Mouse (Mus musculus) CH12.LX (cell line): ENCODE measurements around the gene Wars. TPM values are rescaled to one million over a fixed set of nuclear protein-coding genes. Genes with fewer than 3 reads are reported as not detected.

Experiments used
- DNase-seq: peaks from one replicate; pipeline ENCODE4 v3.0.0-alpha.2; 2013; ENCODE audit errors: extremely low read depth
- H3K27ac ChIP-seq: 2 replicates; pipeline ENCODE4 v1.5.1; 2012; ENCODE audit warnings: low read depth, mild to moderate bottlenecking, control low read depth, moderate library complexity; ENCODE audit not compliant: insufficient read depth
- H3K27me3 ChIP-seq: replicated peaks from 2 replicates; pipeline ENCODE3; 2012; ENCODE audit warnings: inconsistent platforms
- H3K36me3 ChIP-seq, 2 experiments: replicated peaks in 1 of 2; 2 replicates each; pipeline versions ENCODE3 to v1.6.1; 2012; ENCODE audit warnings: inconsistent platforms in 1 of 2, low read length in 1 of 2, mild to moderate bottlenecking in 1 of 2, mixed read lengths in 1 of 2, moderate library complexity in 1 of 2; ENCODE audit not compliant: control insufficient read depth in 1 of 2, insufficient read depth in 1 of 2
- H3K4me1 ChIP-seq, 2 experiments: 2 replicates each; pipeline ENCODE4 v1.6.1; 2012; ENCODE audit warnings: inconsistent platforms in 1 of 2, moderate library complexity in 1 of 2; ENCODE audit not compliant: insufficient read depth in 2 of 2, control insufficient read depth in 1 of 2
- H3K4me2 ChIP-seq: 2 replicates; pipeline ENCODE4 v1.6.1; 2012; ENCODE audit warnings: low read depth, mild to moderate bottlenecking, control low read depth; ENCODE audit not compliant: poor library complexity, insufficient read depth, severe bottlenecking
- H3K4me3 ChIP-seq, 3 experiments: fragments of 150-350 bp in 1 of 3; sonication (generic) in 1 of 3; replicated peaks in 1 of 3; 2 replicates each; pipeline versions ENCODE3 to v1.5.1; 2011 to 2012; ENCODE audit warnings: low read depth in 2 of 3, low read length in 2 of 3, mild to moderate bottlenecking in 2 of 3, moderate library complexity in 2 of 3, control low read depth in 1 of 3, improper control_type of control experiment in 1 of 3, inconsistent platforms in 1 of 3, mixed read lengths in 1 of 3; ENCODE audit not compliant: poor library complexity in 1 of 3
- H3K79me2 ChIP-seq: replicated peaks from 2 replicates; pipeline ENCODE4 v1.6.1; 2012; ENCODE audit warnings: mild to moderate bottlenecking, moderate library complexity; ENCODE audit not compliant: control insufficient read depth, poor library complexity, insufficient read depth, severe bottlenecking; ENCODE audit errors: extremely low read depth
- H3K9ac ChIP-seq: 2 replicates; pipeline ENCODE4 v1.6.1; 2012; ENCODE audit warnings: low read depth, mild to moderate bottlenecking, control low read depth, moderate library complexity; ENCODE audit not compliant: insufficient read depth
- H3K9me3 ChIP-seq: replicated peaks from 2 replicates; pipeline ENCODE3; 2012; ENCODE audit warnings: low read length, inconsistent platforms, mixed read lengths
- CTCF ChIP-seq, 2 experiments: IDR thresholded peaks in 1 of 2; conservative IDR thresholded peaks in 1 of 2; 2 replicates each; pipeline ENCODE4 v1.5.1; 2011 to 2012; ENCODE audit warnings: low read depth in 2 of 2, low read length in 2 of 2, improper control_type of control experiment in 1 of 2, inconsistent platforms in 1 of 2, mild to moderate bottlenecking in 1 of 2, moderate library complexity in 1 of 2
- EP300 ChIP-seq: IDR thresholded peaks from 2 replicates; pipeline ENCODE4 v1.6.1; 2011; ENCODE audit warnings: low read length, improper control_type of control experiment
- ETS1 ChIP-seq: conservative IDR thresholded peaks from 2 replicates; pipeline ENCODE4 v1.6.1; 2012; ENCODE audit warnings: low read depth, mild to moderate bottlenecking, inconsistent platforms, low read length, improper control_type of control experiment, moderate library complexity
- HCFC1 ChIP-seq: IDR thresholded peaks from 2 replicates; pipeline ENCODE4 v1.6.1; 2012; ENCODE audit warnings: low read depth, mild to moderate bottlenecking, inconsistent platforms, low read length, improper control_type of control experiment
- IRF4 ChIP-seq: IDR thresholded peaks from 2 replicates; pipeline ENCODE4 v1.6.1; 2014; ENCODE audit warnings: low read depth, mild to moderate bottlenecking, inconsistent platforms, low read length, improper control_type of control experiment
- JUN ChIP-seq: IDR thresholded peaks from 2 replicates; pipeline ENCODE4 v1.6.1; 2011; ENCODE audit warnings: low read depth, mild to moderate bottlenecking, low read length, improper control_type of control experiment, moderate library complexity; ENCODE audit not compliant: insufficient read depth
- KAT2A ChIP-seq: IDR thresholded peaks from 2 replicates; pipeline ENCODE4 v1.6.1; 2012; ENCODE audit warnings: low read length, improper control_type of control experiment, inconsistent platforms; ENCODE audit not compliant: insufficient replicate concordance
- MAFK ChIP-seq: IDR thresholded peaks from 2 replicates; pipeline ENCODE4 v1.6.1; 2011; ENCODE audit warnings: low read length, improper control_type of control experiment; ENCODE audit not compliant: insufficient replicate concordance
- MAX ChIP-seq: IDR thresholded peaks from 2 replicates; pipeline ENCODE4 v1.6.1; 2011; ENCODE audit warnings: low read length, improper control_type of control experiment
- MAZ ChIP-seq: IDR thresholded peaks from 2 replicates; pipeline ENCODE4 v1.6.1; 2012; ENCODE audit warnings: low read depth, mild to moderate bottlenecking, inconsistent platforms, low read length, improper control_type of control experiment, moderate library complexity
- NELFE ChIP-seq: IDR thresholded peaks from 2 replicates; pipeline ENCODE4 v1.6.1; 2011; ENCODE audit warnings: low read depth, low read length, improper control_type of control experiment
- PAX5 ChIP-seq: IDR thresholded peaks from 2 replicates; pipeline ENCODE4 v1.6.1; 2012; ENCODE audit warnings: low read length, inconsistent platforms, mixed read lengths
- POLR2A ChIP-seq: IDR thresholded peaks from 2 replicates; pipeline ENCODE4 v1.6.1; 2011; ENCODE audit warnings: low read depth, mild to moderate bottlenecking, improper control_type of control experiment, low read length
- POLR2AphosphoS2 ChIP-seq: IDR thresholded peaks from 2 replicates; pipeline ENCODE4 v1.6.1; 2011; ENCODE audit warnings: low read depth, low read length, improper control_type of control experiment
- RCOR1 ChIP-seq: conservative IDR thresholded peaks from 2 replicates; pipeline ENCODE4 v1.6.1; 2012; ENCODE audit warnings: low read depth, mild to moderate bottlenecking, inconsistent platforms, low read length, improper control_type of control experiment
- SIN3A ChIP-seq: IDR thresholded peaks from 2 replicates; pipeline ENCODE4 v1.6.1; 2012; ENCODE audit warnings: low read length, improper control_type of control experiment, inconsistent platforms
- SMC3 ChIP-seq: IDR thresholded peaks from 2 replicates; pipeline ENCODE4 v1.6.1; 2011; ENCODE audit warnings: low read depth, low read length, improper control_type of control experiment
- TBP ChIP-seq: conservative IDR thresholded peaks from 2 replicates; pipeline ENCODE4 v1.6.1; 2011; ENCODE audit warnings: low read depth, low read length, improper control_type of control experiment
- TCF12 ChIP-seq: IDR thresholded peaks from 2 replicates; pipeline ENCODE4 v1.6.1; 2014; ENCODE audit warnings: low read depth, mild to moderate bottlenecking, inconsistent platforms, low read length, improper control_type of control experiment
- USF1 ChIP-seq: IDR thresholded peaks from 2 replicates; pipeline ENCODE4 v1.6.1; 2014; ENCODE audit warnings: low read depth, mild to moderate bottlenecking, inconsistent platforms, low read length, improper control_type of control experiment
- USF2 ChIP-seq: conservative IDR thresholded peaks from 2 replicates; pipeline ENCODE4 v1.6.1; 2011; ENCODE audit warnings: low read depth, low read length, improper control_type of control experiment
- ZNF384 ChIP-seq: IDR thresholded peaks from 2 replicates; pipeline ENCODE4 v1.6.1; 2012; ENCODE audit warnings: low read depth, low read length, improper control_type of control experiment, inconsistent platforms
- dilution Hi-C: fragments of 300-500 bp; cut with MboI; formaldehyde crosslinking; loops from 2 replicates; pipeline ENCODE4 v1.14.3; 2020; ENCODE audit warnings: low sequenced_read_pairs; ENCODE audit not compliant: extremely low pct_unique_long_range_greater_than_20kb, extremely low pct_ligation_motif_present
- in situ Hi-C: fragments of 300-500 bp; cut with MboI; formaldehyde crosslinking; loops from 3 replicates; pipeline ENCODE4 v1.14.3; 2019; ENCODE audit warnings: low sequenced_read_pairs, low pct_ligation_motif_present, low pct_unique_long_range_greater_than_20kb, mixed read lengths
- polyA plus RNA-seq: library from polyadenylated mRNA; unstranded; fragments of >175 nt; gene quantifications from 2 replicates; pipeline ENCODE4 v1.2.1, GENCODE M21; 2012; ENCODE audit warnings: low read depth; ENCODE audit not compliant: insufficient read length
- total RNA-seq, 2 experiments: library from RNA; depleted of rRNA; stranded (reverse); fragments of 300-350 nt in 1 of 2; fragments of >200 nt in 1 of 2; gene quantifications; 2 replicates each; pipeline ENCODE4 v1.2.3; 2012 to 2014

The Wars gene
- total and polyA plus RNA-seq, 3 experiments: 73.5 to 93.5 (median 88.0) TPM

DNA sequence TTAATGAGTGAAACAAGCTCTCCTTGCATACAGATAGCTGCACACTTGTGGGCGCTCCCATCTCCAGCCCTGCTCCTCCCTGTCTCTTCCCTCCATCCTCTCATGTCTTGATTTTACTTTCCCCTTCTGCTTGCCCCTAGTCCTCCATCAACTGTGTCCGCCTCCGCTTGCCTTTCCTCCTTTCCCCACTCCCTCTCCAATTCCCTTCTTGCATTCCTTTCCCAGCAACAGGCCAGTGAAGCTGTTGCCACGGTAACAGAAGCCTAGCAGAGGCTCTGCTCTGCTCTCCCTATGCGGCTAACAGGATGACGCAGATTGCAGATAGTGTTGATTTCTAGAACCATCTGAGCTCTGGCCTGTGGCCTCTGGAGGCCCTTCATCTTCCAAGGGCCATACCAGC, 21.9 kb upstream of the Wars start:
- DNase-seq: no peak
- H3K4me3 ChIP-seq: no peak overlapping the region
- dilution Hi-C loops: no loop called here
- no peaks in the 10 kb centered on the region for H3K9me3 ChIP-seq
- H3K4me2 ChIP-seq: no peak overlapping the region
- no peak for TF ChIP-seq ETS1
- no peak for TF ChIP-seq TBP
- no peak for TF ChIP-seq SIN3A
- no peak for TF ChIP-seq PAX5
- TF ChIP-seq SMC3: no peak
- no peak overlapping the region for H3K9ac ChIP-seq
- H3K27me3 ChIP-seq: no peaks in the 10 kb centered on the region
- in situ Hi-C loops: no loop called here
- no peaks in the 10 kb centered on the region for H3K79me2 ChIP-seq
- H3K27ac ChIP-seq: no peak overlapping the region
- H3K36me3 ChIP-seq: peaks cover 0 to 59% of the 10 kb centered on the region in 2 experiments
- peaks cover 0 to 33% of the 10 kb centered on the region in 2 experiments; a peak in 2 of 4 replicates for H3K4me1 ChIP-seq

DNA sequence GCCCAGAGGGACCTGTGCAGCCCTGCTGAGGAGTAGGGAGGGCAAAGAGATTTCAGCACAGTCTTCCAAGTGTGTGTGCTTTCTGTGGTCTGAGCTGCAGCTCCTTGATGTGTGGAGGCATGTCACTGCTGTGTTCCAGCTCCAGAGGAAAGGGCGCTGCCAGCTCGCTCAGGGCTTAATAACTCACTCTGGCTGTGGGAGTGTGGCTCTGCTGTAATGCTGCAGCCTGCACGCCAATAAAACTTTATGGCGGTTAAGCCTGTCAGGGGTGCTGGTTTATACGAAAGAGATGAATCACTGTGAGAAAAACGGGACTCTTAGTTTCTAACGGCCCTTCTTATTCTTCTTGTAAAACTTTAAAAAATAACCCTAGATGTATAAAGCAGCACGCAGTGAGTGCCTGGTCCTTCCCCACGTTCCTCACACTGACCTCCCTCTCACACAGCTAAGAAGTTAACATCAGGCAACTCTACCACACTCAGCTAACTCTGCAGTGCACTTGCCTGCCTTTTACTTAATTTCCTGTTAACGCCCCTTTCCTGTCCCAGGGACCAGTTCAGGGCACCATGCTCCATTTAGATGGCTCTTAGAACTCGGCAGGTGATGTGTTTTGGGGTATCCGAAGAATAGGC, 20.9 kb upstream of the Wars start:
- no peak for TF ChIP-seq SIN3A
- TF ChIP-seq POLR2A: no peak
- no peak for TF ChIP-seq TCF12
- TF ChIP-seq KAT2A: no peak
- no peak for TF ChIP-seq IRF4
- no peak for TF ChIP-seq MAFK
- TF ChIP-seq EP300: no peak
- TF ChIP-seq USF2: no peak
- no peak for TF ChIP-seq HCFC1
- no peak for TF ChIP-seq RCOR1
- no peak for TF ChIP-seq ZNF384
- no peak for TF ChIP-seq USF1
- TF ChIP-seq POLR2AphosphoS2: no peak
- no peak for TF ChIP-seq JUN
- TF ChIP-seq TBP: no peak
- no peak for TF ChIP-seq MAX
- TF ChIP-seq CTCF (conservative IDR thresholded peaks at IDR 0.05 in 1 of 2, IDR thresholded peaks at IDR 0.05 in 1 of 2; ENCODE audit: low read depth in 2 of 2, low read length in 2 of 2): no peak
- TF ChIP-seq NELFE: no peak
- no peak for TF ChIP-seq MAZ
- H3K36me3 ChIP-seq: peaks cover 0 to 59% of the 10 kb centered on the region in 2 experiments
- dilution Hi-C loops (no loop called here), in situ Hi-C loops (no loop called here)
- H3K4me2 ChIP-seq: no peak overlapping the region
- DNase-seq: no peak
- no peak overlapping the region for H3K9ac ChIP-seq
- H3K9me3 ChIP-seq: no peaks in the 10 kb centered on the region
- peaks cover 0 to 33% of the 10 kb centered on the region in 2 experiments; a peak in 2 of 4 replicates for H3K4me1 ChIP-seq
- no peaks in the 10 kb centered on the region for H3K79me2 ChIP-seq
- no peak overlapping the region for H3K4me3 ChIP-seq
- no peaks in the 10 kb centered on the region for H3K27me3 ChIP-seq
- no peak overlapping the region for H3K27ac ChIP-seq
